Mouse (Mus musculus) lung, embryonic 15.5 days (tissue): Measurements from ENCODE around the gene Samd4b. TPM values are rescaled to one million over a fixed set of nuclear protein-coding genes. Genes with fewer than 3 reads are reported as not detected.
A peak's percentile ranks its signal among the peaks of the same experiment; 100 is the strongest.

ENCODE experiments used
- ATAC-seq: fragments of 200-750 bp; cut with Nextera tagmentation; 2 replicates; pipeline ENCODE4 v1.8.0; 2017; ENCODE audit warnings: moderate number of reproducible peaks, borderline replicate concordance; ENCODE audit not compliant: low FRiP score, low TSS enrichment; ENCODE audit errors: extremely low read depth
- H3K27ac ChIP-seq: fragments of 300-500 bp; sonication (generic); 2 replicates; pipeline ENCODE4 v1.5.1; 2015; ENCODE audit warnings: moderate library complexity, mild to moderate bottlenecking, inconsistent platforms
- H3K27me3 ChIP-seq: fragments of 300-500 bp; sonication (generic); 2 replicates; pipeline ENCODE4 v1.6.1; 2015; ENCODE audit warnings: inconsistent platforms
- H3K36me3 ChIP-seq: fragments of 300-500 bp; sonication (generic); 2 replicates; pipeline ENCODE4 v1.6.1; 2015; ENCODE audit warnings: inconsistent platforms
- H3K4me1 ChIP-seq: fragments of 300-500 bp; sonication (generic); 2 replicates; pipeline ENCODE4 v1.6.1; 2015; ENCODE audit warnings: inconsistent platforms
- H3K4me2 ChIP-seq: fragments of 300-500 bp; sonication (generic); 2 replicates; pipeline ENCODE4 v1.6.1; 2015; ENCODE audit warnings: inconsistent platforms, mild to moderate bottlenecking, moderate library complexity
- H3K4me3 ChIP-seq: fragments of 300-500 bp; sonication (generic); 2 replicates; pipeline ENCODE4 v1.5.1; 2015; ENCODE audit warnings: mild to moderate bottlenecking, inconsistent platforms
- H3K9ac ChIP-seq: fragments of 300-500 bp; sonication (generic); 2 replicates; pipeline ENCODE4 v1.6.1; 2015; ENCODE audit warnings: inconsistent platforms
- H3K9me3 ChIP-seq: fragments of 300-500 bp; sonication (generic); 2 replicates; pipeline ENCODE4 v1.6.1; 2016; ENCODE audit warnings: inconsistent platforms
- WGBS: fragments of 180-500 bp; shearing (Covaris S2); methylation state at CpG from one replicate; pipeline ENCODE4 v1.1.7; 2015; 5-methylcytosine and 5-hydroxymethylcytosine counted together
- polyA plus RNA-seq: library from polyadenylated mRNA; unstranded; fragments of >200 nt; fragmentation: Nextera tagmentation; extraction: Ambion mirVana; gene quantifications from 2 replicates; pipeline ENCODE4 v1.2.1, GENCODE M21; 2015

The Samd4b gene
- polyA plus RNA-seq, 1 experiment from 2014 or later: 21.3 TPM

DNA sequence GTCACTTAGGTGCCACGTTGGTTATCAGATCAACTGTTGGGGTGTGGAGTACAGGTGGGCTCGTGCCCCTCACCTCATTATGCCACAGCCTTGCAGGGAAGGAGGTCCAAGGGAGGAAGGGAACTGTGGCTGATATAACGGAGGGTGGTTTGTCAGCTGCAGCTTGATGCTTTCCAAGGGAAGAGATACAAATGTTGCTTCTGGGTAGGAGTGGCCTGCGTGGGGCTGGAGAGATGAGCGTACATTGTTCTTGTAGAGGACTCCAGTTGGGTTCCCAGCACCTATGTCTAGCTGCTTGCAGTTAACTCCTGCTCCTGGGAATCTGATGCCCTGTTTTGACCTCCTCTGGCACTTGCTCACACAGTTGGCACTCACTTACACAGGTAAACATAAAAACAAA is 5.2 kb upstream of the Samd4b start:
- Histone ChIP-seq H3K9me3 (no peaks in the 10 kb centered on the region), H3K4me1 (peaks cover 12% of the 10 kb centered on the region), H3K27me3 (no peaks in the 10 kb centered on the region), H3K36me3 (no peaks in the 10 kb centered on the region), H3K9ac (no peak overlapping the region), H3K4me2 (no peak overlapping the region), H3K4me3 (no peak overlapping the region), H3K27ac (no peak overlapping the region)
- ATAC-seq: no peak
- WGBS: 69% methylated on average over 5 of the region's 5 CpGs

DNA sequence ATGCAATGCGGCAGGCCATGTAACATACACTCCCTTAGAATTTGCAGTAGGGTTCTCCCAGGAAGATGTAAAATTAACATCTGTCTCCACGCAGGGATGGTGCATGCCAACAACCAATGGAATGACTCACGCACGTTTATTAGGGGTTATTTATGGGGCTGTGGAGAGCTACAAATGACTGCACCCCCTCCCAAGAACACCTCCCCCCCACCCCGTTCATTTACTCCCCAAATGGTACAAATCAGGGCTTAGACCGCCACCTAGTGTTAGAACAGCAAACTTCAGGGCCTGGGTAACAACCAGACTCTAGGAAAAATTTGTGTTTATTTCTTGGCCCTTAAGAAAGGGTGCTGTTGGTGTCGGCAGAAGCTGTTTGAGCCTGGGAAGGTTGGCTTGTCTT is 3.7 kb upstream of the Samd4b start:
- no peak overlapping the region for H3K27ac ChIP-seq
- no peaks in the 10 kb centered on the region for H3K9me3 ChIP-seq
- no peak overlapping the region for H3K9ac ChIP-seq
- no peak overlapping the region for H3K4me3 ChIP-seq
- H3K27me3 ChIP-seq: no peaks in the 10 kb centered on the region
- peaks cover 20% of the 10 kb centered on the region for H3K4me1 ChIP-seq
- no peak for ATAC-seq
- 22% methylated on average over 7 of the region's 7 CpGs for WGBS
- no peak overlapping the region for H3K4me2 ChIP-seq
- H3K36me3 ChIP-seq: no peaks in the 10 kb centered on the region

DNA sequence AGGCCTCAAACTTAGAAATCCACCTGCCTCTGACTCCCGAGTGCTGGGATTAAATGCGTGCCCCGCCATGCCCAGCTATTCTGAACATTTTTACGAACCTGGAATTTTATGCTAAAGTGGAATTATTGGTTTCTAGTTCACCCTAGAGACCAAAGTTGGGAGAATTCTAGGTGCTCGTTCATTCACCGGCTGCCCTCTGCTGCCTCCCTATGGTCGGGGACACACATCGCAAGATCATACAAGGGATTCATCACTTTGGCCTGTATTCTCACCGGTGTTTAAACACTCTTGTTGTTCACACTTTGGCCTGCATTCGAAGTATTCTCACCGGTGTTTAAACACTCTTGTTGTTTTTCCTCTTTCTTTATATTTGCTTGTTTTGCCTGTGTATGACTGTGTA is 3.1 kb upstream of the Samd4b start:
- 7% methylated on average over 11 of the region's 11 CpGs for WGBS
- Histone ChIP-seq H3K9ac (no peak overlapping the region), H3K27ac (no peak overlapping the region), H3K36me3 (no peaks in the 10 kb centered on the region), H3K9me3 (no peaks in the 10 kb centered on the region), H3K4me2 (no peak overlapping the region), H3K27me3 (no peaks in the 10 kb centered on the region), H3K4me1 (peaks cover 26% of the 10 kb centered on the region), H3K4me3 (no peak overlapping the region)
- ATAC-seq: no peak

DNA sequence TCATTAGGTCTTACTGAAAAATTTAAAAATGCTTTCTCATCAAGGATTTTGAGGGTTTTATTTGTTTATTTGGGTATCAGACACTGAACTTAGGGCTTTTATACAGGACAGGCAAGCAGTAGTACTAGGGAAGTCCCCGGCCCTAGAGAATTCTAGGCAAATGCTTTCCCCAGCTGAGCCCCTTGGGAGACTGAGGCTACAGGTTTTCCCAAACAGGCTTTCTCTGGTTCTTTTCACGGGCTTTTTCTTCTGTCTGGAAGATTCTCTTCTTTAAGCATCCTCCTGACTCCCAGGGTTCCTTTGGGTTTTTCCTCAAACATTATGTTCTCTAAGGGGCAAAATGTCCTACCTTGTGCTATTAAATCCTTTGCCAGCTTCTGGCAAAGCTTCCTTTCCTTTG is 1.0 kb upstream of the Samd4b start:
- 53% methylated on average over 2 of the region's 2 CpGs for WGBS
- no peaks in the 10 kb centered on the region for H3K27me3 ChIP-seq
- peaks cover 46% of the 10 kb centered on the region for H3K4me1 ChIP-seq
- no peak overlapping the region for H3K4me3 ChIP-seq
- no peak for ATAC-seq
- no peaks in the 10 kb centered on the region for H3K36me3 ChIP-seq
- H3K27ac ChIP-seq: no peak overlapping the region
- no peak overlapping the region for H3K9ac ChIP-seq
- no peaks in the 10 kb centered on the region for H3K9me3 ChIP-seq
- H3K4me2 ChIP-seq: peak overlapping the region; percentile 59; the same call in 1 of the 2 replicates

DNA sequence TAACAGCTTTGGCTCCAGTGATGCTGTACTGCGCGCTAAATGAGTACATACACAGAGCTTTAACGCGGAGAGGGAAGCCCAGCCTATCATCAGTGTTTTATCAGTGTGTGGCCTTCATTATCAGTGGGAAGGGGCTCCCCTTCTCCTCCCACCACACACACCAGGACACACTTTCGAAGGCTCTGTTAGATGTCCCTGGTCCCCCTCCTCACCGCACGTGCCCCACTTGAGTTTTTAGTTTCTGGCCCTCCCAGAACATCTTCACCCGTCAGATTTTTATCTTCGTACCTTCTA is 720 bp downstream of the Samd4b start:
- peak overlapping the region; percentile 91 for H3K27ac ChIP-seq
- 4% methylated on average over 9 of the region's 9 CpGs for WGBS
- H3K9me3 ChIP-seq: no peaks in the 10 kb centered on the region
- H3K4me1 ChIP-seq: peaks cover 63% of the 10 kb centered on the region
- no peaks in the 10 kb centered on the region for H3K36me3 ChIP-seq
- peak overlapping the region; percentile 66 for H3K9ac ChIP-seq
- H3K27me3 ChIP-seq: no peaks in the 10 kb centered on the region
- peak overlapping the region; percentile 77 for H3K4me3 ChIP-seq
- H3K4me2 ChIP-seq: peak overlapping the region; percentile 83
- ATAC-seq: 0 out of 2 replicates have a peak, but pooled peaks have one; percentile 0

DNA sequence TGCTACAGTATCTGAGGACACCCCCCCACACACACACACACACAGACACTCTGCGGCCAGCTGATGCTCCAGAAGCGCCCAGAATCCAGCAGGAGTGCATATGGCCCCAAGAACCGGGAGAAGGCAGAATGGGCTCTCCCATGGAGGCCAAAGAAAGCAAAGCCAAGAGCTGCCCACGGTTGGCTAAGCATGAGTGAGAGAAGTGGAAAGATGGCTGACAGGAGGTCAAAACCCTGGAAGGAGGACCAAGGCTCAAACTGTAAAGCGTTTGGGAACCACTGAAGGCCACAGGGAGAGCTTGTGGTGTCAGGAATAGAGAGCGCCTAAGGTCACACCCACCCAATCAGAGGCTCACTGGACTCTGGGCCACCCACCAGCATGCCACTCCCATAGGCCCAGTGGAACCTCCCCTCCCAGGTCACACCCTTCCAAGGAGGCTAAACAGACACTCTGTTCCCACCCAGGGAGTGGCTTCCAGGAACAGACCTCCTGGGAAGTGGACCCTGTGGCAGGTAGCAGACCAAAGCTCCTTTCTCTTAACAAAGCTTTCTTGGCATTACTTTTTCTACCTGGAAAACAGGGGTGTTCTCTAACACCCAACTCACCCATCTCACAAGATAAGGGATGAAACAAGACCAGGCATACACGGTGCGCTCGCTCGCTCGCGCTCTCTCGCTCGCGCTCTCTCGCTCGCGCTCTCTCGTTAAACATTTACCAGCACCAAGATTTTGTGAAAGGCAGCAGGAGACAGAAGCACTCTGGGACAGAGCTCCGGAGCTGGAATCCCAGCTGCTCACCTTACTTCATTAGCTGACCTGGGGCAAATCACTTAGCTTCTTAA is 1.3 kb downstream of the Samd4b start:
- H3K9me3 ChIP-seq: no peaks in the 10 kb centered on the region
- peak overlapping the region; percentile 66 for H3K9ac ChIP-seq
- peak overlapping the region; percentile 77 for H3K4me3 ChIP-seq
- H3K4me1 ChIP-seq: peaks cover 68% of the 10 kb centered on the region
- peak overlapping the region; percentile 91 for H3K27ac ChIP-seq
- no peaks in the 10 kb centered on the region for H3K36me3 ChIP-seq
- H3K27me3 ChIP-seq: no peaks in the 10 kb centered on the region
- ATAC-seq: peak; percentile 62
- WGBS: 32% methylated on average over 20 of the region's 20 CpGs
- peak overlapping the region; percentile 83 for H3K4me2 ChIP-seq

DNA sequence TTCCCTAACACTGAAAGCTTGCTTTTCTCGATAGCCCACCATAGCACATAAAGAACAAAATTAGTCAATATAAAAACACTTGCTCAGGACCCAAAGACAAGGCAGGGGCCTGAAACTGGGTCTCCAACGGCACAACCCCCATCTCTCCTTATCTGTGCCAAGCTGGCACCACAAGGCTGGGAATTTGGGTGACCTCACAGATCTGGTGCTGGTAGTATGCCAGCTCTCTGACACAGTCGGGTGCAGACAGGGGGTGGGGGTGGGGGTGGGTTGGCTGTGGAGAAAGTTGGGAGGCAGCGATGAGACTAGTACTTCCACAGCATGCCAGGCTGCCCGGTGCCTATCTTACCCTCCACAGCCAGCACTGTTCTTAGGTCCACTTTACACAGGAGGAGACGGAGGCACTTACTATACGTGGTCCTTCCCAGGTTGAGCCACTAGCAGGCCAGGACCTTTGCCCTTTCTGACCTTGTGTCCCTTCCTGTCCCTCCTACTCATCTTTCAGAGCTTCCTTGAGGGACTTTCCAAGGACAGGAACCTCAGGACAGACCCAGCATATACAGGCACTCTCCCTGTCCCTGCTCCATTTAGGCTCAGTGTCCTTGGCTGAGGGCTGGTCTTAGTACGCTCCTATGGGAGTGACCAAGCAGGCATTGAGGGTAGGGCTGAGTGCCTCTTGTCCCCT is 2.1 kb downstream of the Samd4b start:
- peak overlapping the region; percentile 13; the same call in 1 of the 2 replicates for H3K9ac ChIP-seq
- no peaks in the 10 kb centered on the region for H3K9me3 ChIP-seq
- 62% methylated on average over 8 of the region's 8 CpGs for WGBS
- no peaks in the 10 kb centered on the region for H3K36me3 ChIP-seq
- peak overlapping the region; percentile 83 for H3K4me2 ChIP-seq
- no peaks in the 10 kb centered on the region for H3K27me3 ChIP-seq
- peaks cover 69% of the 10 kb centered on the region for H3K4me1 ChIP-seq
- peak overlapping the region; percentile 91 for H3K27ac ChIP-seq
- no peak for ATAC-seq
- H3K4me3 ChIP-seq: peak overlapping the region; percentile 77; the same call in 1 of the 2 replicates

DNA sequence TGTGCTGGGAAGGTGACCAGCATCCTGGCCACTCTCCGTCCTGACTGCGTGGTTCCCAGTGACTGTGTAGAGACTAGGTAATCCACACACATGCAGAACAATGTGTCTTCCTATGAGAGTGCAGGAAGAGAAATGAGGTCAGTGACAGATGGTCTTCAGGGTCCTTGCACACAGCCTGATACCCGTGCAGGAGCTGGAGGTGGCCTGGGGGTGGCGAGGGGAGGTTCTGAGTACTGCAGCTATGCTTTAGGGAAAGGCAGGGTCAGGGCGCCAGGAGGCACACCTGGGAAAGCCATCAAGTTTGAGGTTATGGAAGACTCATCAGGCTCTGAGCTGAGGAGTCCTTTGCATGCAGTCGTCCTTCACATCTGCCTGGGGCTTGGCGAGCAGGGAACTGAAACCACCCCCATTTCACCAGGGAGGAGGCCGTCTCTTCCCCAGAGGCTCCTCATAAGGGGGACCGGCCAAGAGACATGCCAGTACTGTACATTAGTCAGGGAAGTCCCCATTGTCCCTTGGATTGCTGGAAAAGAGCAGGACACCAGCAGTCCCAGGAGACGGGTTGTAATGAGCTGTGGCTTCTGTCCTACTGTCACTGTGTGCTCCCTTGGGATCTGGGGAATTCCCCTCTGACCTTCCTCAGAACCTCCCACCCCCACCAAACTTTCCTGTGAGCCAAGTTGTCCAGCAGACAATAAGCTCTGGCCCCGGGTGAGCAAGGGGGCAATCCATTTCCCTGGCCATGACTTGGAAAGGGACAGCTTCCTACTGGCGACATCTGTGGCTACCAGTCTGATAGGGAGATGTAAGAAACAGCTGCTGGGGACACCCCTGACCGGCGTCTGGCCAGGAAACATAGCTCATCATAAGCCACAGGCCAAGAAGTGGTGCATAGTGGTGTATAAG is 4.5 kb downstream of the Samd4b start:
- H3K4me1 ChIP-seq: peaks cover 79% of the 10 kb centered on the region
- no peaks in the 10 kb centered on the region for H3K27me3 ChIP-seq
- no peak for ATAC-seq
- WGBS: 31% methylated on average over 14 of the region's 14 CpGs
- H3K9me3 ChIP-seq: no peaks in the 10 kb centered on the region
- 0 out of 2 replicates have a peak overlapping the region, but pooled peaks have one; percentile 2 for H3K9ac ChIP-seq
- H3K36me3 ChIP-seq: no peaks in the 10 kb centered on the region
- H3K4me2 ChIP-seq: peak overlapping the region; percentile 6; the same call in 1 of the 2 replicates
- peak overlapping the region; percentile 48 for H3K27ac ChIP-seq
- H3K4me3 ChIP-seq: no peak overlapping the region

DNA sequence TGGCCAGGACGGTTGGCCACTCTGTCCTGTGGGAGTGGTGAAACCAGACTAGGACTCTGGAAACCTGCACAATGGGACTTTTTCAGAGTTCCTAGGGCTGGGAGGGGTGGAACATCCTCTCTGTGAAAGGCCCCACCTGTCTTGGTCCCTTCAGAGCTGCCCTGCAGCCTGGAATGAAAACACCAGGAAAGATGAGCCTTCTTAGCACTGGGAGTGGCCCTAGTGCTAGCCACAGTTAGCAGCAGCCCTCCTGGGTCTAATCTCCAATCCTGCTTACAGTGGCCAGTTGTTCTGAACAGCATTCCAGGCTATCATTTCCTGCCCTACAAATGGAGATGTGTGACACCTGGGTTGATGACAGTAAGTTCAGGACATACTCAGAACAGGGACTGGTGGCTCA is 6.1 kb downstream of the Samd4b start:
- Histone ChIP-seq H3K4me2 (no peak overlapping the region), H3K4me1 (peaks cover 89% of the 10 kb centered on the region), H3K36me3 (no peaks in the 10 kb centered on the region), H3K4me3 (no peak overlapping the region), H3K9ac (no peak overlapping the region), H3K9me3 (no peaks in the 10 kb centered on the region), H3K27me3 (no peaks in the 10 kb centered on the region), H3K27ac (no peak overlapping the region)
- no peak for ATAC-seq
- 57% methylated on average over 1 of the region's 1 CpGs for WGBS

DNA sequence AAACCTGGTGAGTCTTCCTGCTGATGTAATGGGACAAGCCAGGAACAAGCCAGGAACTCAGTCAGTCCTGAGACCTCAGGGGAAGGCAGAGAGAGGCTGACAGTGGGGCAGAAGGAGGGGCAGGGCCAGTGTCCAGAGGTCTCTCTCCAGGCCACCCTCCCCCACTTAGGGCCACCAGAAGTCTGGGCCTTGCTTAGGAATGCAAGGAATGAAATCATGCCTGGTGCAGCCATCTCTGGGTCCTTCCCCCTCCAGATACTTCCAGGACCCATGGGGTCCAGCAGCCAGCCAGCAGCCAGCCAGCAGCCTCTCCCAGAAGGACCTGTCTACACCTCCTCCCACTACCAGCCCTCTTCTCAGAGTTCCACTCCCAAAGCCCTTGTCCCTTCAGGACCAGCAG is 10.3 kb downstream of the Samd4b start:
- peak overlapping the region; percentile 56 for H3K27ac ChIP-seq

DNA sequence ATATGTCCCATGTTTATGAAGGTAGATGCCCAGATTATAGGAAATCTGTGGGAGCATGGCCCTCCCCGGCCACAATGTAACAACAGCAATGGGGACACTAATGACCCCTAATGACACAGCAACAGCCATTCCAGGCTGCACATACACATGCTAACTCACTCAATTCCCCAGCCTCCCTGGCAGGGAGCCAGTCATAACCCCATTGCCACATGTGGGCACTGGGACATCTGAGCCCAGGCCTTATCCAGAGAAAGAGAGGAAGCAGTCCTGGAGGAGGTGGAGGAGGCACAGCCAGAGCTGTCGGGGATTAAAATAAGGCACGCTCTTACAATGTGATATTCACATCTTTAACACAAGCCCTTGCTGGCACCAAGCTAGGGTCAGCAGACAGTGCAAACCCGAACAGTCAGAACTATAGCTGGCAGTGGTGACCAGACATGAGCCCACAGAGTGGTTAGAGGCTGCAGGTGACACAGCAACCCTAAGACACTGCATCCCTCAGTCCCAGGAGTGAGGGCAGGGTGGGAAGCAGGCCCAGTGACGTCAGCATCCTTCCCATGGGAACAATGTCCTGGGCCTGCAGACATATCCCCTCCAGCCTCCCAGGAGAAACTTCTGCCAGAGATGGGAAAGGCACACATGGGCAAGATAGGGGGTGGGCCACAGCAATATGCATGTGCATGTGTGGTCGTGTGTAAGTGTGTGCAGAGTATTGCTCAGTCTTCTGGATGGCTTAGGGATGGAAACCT is 11.1 kb downstream of the Samd4b start:
- Histone ChIP-seq H3K4me1 (peaks cover 85% of the 10 kb centered on the region), H3K36me3 (no peaks in the 10 kb centered on the region), H3K27me3 (no peaks in the 10 kb centered on the region), H3K4me2 (no peak overlapping the region), H3K9me3 (no peaks in the 10 kb centered on the region), H3K27ac (peak overlapping the region; percentile 56), H3K4me3 (no peak overlapping the region), H3K9ac (no peak overlapping the region)
- ATAC-seq: no peak
- 48% methylated on average over 6 of the region's 6 CpGs for WGBS

More for the DNA sequence above, 10.3 kb downstream of the Samd4b start:
- Histone ChIP-seq H3K4me1 (peaks cover 87% of the 10 kb centered on the region), H3K9ac (no peak overlapping the region), H3K9me3 (no peaks in the 10 kb centered on the region), H3K4me3 (no peak overlapping the region), H3K4me2 (no peak overlapping the region; the same call in 1 of the 2 replicates), H3K36me3 (no peaks in the 10 kb centered on the region), H3K27me3 (no peaks in the 10 kb centered on the region)
- ATAC-seq: peak; percentile 31; the same call in 1 of the 2 replicates
